Mouse (Mus musculus): ENCODE measurements at regions not wholly inside any gene's neighbourhood (a gene's known extent, or its start where the extent isn't known, plus 50 kb on each side); places are given as distances from the start of the nearest gene placed in this dataset.

GRCm38 (mm10) chr1:10771793-10772192, 642.1 kb upstream of the A830018L16Rik start:
- no peak for DNase-seq (ENCODE audit: low spot score in 2 of 2)

DNA sequence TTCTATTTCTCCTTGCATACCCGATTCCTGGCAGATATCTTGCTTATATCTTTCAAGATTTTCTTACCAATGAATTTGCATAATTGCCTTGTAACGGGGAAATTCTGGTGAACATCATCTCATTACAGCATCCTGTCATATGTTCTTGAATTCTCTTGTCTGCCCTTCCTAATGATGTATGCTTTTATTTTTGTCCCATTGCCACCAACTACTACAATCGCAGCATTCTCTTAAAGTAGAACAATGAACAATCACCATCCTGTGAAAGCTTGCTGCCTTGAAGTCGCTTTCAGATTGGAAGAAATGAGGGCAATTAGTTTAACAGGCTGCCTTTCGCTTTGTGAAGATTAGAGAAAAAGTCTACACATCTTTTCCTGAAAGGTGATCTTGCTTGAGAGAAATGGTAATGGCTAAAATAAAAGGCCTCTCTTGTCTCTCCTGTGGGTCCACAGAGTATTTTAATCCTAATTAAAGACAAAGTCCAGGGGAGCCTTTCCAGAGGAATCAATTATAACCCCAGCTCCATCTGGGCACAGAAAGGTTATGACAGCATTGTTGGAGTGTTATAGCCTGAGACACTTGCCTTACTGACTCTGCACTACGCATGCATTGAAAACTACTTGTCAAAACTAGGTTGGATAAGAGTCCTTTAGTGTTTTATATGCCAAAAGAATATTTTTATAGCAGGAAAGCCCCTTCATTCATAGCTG, 619.7 kb upstream of the A830018L16Rik start:
- no peak for DNase-seq (ENCODE audit: low spot score in 2 of 2)

DNA sequence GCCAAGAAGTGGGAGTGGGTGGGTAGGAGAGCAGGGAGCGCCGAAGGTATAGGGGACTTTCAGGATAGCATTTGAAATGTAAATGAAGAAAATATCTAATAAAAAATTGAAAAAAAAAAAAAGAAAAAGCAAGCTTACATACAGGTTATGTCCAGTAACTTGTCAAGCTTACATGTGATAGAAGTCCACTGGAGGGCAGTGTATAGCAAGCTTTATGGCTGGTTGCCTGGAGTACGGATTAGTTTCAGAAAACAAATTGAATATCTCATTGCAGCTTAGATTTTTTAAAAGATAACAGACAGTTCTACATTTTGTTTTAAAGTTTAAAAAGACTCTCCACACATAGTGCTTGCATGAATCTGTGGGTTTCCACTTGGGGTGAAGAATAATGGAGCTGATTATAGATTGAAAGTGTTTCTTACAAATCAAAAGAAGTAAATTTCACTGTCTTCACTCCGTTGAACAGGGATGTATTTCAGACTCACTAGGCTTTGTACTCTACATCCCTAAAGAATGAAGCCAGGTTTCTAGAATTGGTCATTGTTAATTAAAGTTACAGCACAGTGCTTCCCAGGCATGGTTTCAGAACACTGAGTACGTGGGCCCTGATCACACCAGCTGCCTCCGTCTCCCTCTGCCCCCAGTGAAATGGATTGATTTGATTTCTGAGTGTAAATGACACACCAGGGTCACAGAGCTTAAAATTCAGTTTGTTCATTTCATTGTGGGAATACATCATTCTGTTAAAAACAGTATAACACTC, 578.1 kb upstream of the A830018L16Rik start:
- no peak for DNase-seq (ENCODE audit: low spot score in 2 of 2)

DNA sequence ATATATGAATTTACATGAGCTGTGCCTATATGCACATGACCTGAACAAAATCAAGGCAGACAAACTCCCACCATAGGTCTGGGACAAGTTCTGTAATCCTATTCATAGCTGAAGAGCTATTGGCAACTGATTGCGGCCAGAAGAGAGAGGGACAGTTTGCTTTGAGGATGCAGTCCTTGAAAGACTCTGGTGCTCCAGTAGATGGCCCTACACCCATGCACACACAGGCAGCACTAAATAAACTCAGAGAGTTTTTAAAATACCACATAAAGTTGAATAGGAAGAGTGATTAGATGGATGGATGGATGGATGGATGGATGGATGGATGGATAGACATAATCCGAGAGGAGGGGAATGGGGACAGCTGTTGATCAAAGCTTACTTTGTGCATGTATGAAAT, 576.7 kb upstream of the A830018L16Rik start:
- no peak for DNase-seq (ENCODE audit: low spot score in 2 of 2)

DNA sequence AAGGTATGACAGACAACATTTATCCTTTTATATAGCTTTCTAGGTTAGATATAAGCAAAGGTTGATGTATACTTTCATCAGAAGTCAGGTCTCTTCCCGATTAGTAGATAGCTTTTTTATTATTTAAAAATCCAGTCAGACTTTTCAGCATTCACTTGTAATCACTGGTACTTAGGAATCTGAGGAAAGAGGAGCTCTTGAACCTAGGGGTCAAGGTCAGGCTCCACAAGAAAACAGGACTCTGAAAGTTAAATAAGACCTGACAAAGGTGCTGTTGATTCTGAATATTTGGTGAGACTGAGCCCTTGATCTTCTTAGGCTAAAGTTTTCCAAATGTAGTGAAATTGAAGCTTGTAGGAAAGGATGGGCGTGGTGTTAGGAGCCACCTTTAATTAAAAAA, 561.0 kb upstream of the A830018L16Rik start:
- no peak for DNase-seq (ENCODE audit: low spot score in 2 of 2)

GRCm38 (mm10) chr1:10854495-10854894, 559.4 kb upstream of the A830018L16Rik start:
- DNase-seq (ENCODE audit: low spot score in 2 of 2) = no peak

DNA sequence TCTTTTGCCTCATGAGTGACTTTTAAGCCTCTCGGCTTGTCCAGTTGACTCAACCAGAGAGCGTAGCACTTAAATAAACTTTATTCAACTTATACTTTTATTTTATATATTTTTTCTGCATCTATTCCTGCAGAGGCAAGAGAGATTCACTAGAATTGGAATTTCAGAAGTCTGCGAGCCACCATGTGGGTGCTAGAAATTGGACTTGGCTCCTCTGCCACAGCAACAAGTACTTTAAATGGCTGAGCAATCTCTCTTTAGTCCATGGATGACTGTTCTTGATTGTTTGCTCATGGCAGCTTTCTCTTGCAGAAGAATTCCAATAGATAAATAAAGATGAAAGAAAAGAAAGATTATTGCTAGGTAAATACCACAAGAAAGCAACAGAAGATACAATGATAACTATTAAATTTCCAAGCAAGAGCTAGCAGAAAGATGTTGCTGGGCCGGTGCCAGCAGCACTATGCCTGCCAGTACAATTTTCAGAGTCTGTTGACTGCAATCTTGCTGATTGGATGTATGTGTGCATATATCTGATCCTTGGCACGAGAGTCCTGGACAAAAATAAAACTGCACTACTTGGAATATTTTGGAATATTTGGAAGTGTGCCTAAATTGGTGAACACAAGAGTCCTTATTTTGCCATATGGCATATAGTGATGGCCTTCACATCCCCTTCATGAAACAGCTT, 542.6 kb upstream of the A830018L16Rik start:
- DNase-seq (ENCODE audit: low spot score in 2 of 2) = no peak

DNA sequence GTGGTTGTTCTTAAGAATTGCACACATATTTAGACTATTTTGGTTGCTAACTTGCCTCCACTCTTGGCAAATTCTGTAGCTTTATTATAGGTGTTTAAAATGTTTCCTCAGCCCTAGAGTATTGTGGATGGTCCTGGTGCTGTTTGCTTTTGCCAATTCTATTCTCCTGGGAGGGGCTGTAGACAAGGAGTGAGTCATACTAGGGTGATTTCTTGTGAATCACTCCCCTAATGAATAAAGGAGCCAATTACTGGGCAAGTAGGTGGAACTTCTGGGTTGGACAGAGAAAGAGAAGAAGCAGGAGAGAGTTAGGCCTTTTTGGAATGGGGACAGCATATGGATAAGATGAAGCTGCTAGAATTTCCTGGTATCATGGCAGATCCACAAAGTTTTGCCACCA, 541.6 kb upstream of the A830018L16Rik start:
- DNase-seq (ENCODE audit: low spot score in 2 of 2) = no peak

- DNase-seq (ENCODE audit: low spot score in 2 of 2) = no peak
Observed at GRCm38 (mm10) chr1:10872726-10873125, 541.2 kb upstream of the A830018L16Rik start.

GRCm38 (mm10) chr1:10877391-10878170, 536.3 kb upstream of the A830018L16Rik start:
- peak in 1 of 2 experiments; percentile 0 for DNase-seq (ENCODE audit: low spot score in 2 of 2)

GRCm38 (mm10) chr1:10878221-10878760, 535.6 kb upstream of the A830018L16Rik start:
- DNase-seq (ENCODE audit: low spot score in 2 of 2) = no peak

GRCm38 (mm10) chr1:10880026-10880727, 533.7 kb upstream of the A830018L16Rik start:
- DNase-seq (ENCODE audit: low spot score in 2 of 2) = no peak

GRCm38 (mm10) chr1:10898806-10899205, 515.1 kb upstream of the A830018L16Rik start:
- DNase-seq (ENCODE audit: low spot score in 2 of 2) = no peak

- no peak for DNase-seq (ENCODE audit: low spot score in 2 of 2)
Observed at GRCm38 (mm10) chr1:10902721-10903120, 511.2 kb upstream of the A830018L16Rik start.

DNA sequence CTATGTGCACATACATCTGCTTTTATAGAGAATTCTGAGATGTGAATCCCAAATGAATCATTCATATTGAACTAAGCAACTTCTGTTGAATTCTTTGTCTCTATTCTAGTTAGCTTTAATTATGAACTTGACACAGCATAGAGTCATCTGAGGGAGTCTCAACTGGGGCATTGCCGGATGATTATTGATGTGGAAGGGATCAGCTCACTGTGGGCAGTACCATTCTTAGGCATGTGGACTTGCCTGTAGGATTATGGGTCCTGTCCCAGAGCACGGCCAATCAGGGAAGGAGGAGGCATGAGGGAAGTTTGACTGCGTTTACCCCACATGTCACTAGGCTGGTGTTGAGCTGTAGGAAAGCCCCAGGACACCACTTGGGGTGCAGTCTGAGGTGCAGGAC, 493.9 kb upstream of the A830018L16Rik start:
- no peak for DNase-seq (ENCODE audit: low spot score in 2 of 2)

- DNase-seq (ENCODE audit: low spot score in 2 of 2) = no peak
Observed at GRCm38 (mm10) chr1:10932378-10933077, 481.4 kb upstream of the A830018L16Rik start.

GRCm38 (mm10) chr1:10933206-10933605, 480.7 kb upstream of the A830018L16Rik start:
- no peak for DNase-seq (ENCODE audit: low spot score in 2 of 2)

GRCm38 (mm10) chr1:10938436-10938835, 475.5 kb upstream of the A830018L16Rik start:
- no peak for DNase-seq (ENCODE audit: low spot score in 2 of 2)

- DNase-seq (ENCODE audit: low spot score in 2 of 2) = no peak
Observed at GRCm38 (mm10) chr1:10940326-10940725, 473.6 kb upstream of the A830018L16Rik start.

DNA sequence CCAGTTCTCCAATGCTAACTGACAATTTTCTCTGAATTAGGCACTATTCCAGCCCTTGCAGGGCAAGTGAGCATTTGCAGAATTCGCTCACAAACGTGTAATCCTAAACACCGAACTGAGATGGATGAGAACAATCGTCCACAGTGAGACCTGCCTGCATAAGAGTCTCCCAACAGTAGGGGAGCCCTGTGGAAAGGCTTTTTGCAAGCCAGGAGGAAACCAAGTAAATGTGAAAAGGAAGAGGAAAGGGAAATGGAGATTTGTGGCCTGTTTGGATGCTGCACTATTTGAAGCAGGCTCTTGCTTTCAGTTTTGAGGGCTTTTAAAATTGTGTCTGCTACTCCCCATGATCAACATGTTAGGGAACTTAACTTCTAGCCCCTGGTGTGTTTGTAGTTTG, 470.9 kb upstream of the A830018L16Rik start:
- no peak for DNase-seq (ENCODE audit: low spot score in 2 of 2)
